Mouse (Mus musculus) ES-Bruce4 (cell line): ENCODE measurements around the gene Mrpl27. TPM values are rescaled to one million over a fixed set of nuclear protein-coding genes. Genes with fewer than 3 reads are reported as not detected.

ENCODE experiments used
- H3K27ac ChIP-seq: 2 replicates; pipeline ENCODE4 v1.5.1; 2012; ENCODE audit warnings: low read length, inconsistent platforms; ENCODE audit not compliant: insufficient read depth
- H3K27me3 ChIP-seq: 2 replicates; pipeline ENCODE4 v1.6.1; 2012; ENCODE audit warnings: mild to moderate bottlenecking, low read length, inconsistent platforms; ENCODE audit not compliant: control insufficient read depth, poor library complexity, insufficient read depth, severe bottlenecking
- H3K36me3 ChIP-seq: 2 replicates; pipeline ENCODE4 v1.6.1; 2012; ENCODE audit warnings: inconsistent platforms, mild to moderate bottlenecking, low read length, moderate library complexity; ENCODE audit not compliant: control insufficient read depth, poor library complexity, insufficient read depth, severe bottlenecking
- H3K4me1 ChIP-seq: one replicate; pipeline ENCODE4 v1.8.1; 2011; ENCODE audit warnings: low read length; ENCODE audit not compliant: control insufficient read depth, insufficient read depth
- H3K4me3 ChIP-seq: 2 replicates; pipeline ENCODE4 v1.5.1; 2011; ENCODE audit warnings: low read depth, mild to moderate bottlenecking, low read length
- H3K9ac ChIP-seq: 2 replicates; pipeline ENCODE4 v1.6.1; 2012; ENCODE audit warnings: low read depth, mild to moderate bottlenecking, inconsistent platforms; ENCODE audit not compliant: poor library complexity, severe bottlenecking
- H3K9me3 ChIP-seq: replicated peaks from 2 replicates; pipeline ENCODE4 v1.6.1; 2012; ENCODE audit warnings: mild to moderate bottlenecking, low read length, inconsistent platforms; ENCODE audit not compliant: control insufficient read depth, poor library complexity, insufficient read depth, severe bottlenecking
- CTCF ChIP-seq: IDR thresholded peaks from one replicate; pipeline ENCODE4 v1.8.1; 2011; ENCODE audit warnings: low read depth, low read length
- EP300 ChIP-seq: IDR thresholded peaks from 2 replicates; pipeline ENCODE4 v1.6.1; 2011; ENCODE audit warnings: low read depth, low read length; ENCODE audit not compliant: insufficient read depth
- POLR2A ChIP-seq: IDR thresholded peaks from one replicate; pipeline ENCODE4 v1.8.1; 2011; ENCODE audit warnings: low read length; ENCODE audit not compliant: insufficient read depth
- polyA plus RNA-seq: library from polyadenylated mRNA; stranded (reverse); fragments of >200 nt; gene quantifications from 2 replicates; pipeline ENCODE4 v1.2.4, GENCODE M21; 2011; ENCODE audit warnings: low read depth; ENCODE audit not compliant: missing spikeins, insufficient read depth, insufficient read length

Mrpl27 gene
- polyA plus RNA-seq, 1 experiment, result 48.1 TPM

- Histone ChIP-seq H3K4me1 (no peaks in the 10 kb centered on the region), H3K36me3 (no peaks in the 10 kb centered on the region), H3K27ac (no peak overlapping the region), H3K4me3 (no peak overlapping the region), H3K27me3 (no peaks in the 10 kb centered on the region), H3K9ac (no peak overlapping the region), H3K9me3 (no peaks in the 10 kb centered on the region)
- TF ChIP-seq EP300 (no peak), POLR2A (no peak), CTCF (no peak)
Measured at GRCm38 (mm10) chr11:94695508-94695907, 41.9 kb downstream of the Mrpl27 start.

GRCm38 (mm10) chr11:94697140-94697539 lies 43.6 kb downstream of the Mrpl27 start:
- Histone ChIP-seq H3K4me1 (no peaks in the 10 kb centered on the region), H3K27me3 (no peaks in the 10 kb centered on the region), H3K9me3 (no peaks in the 10 kb centered on the region), H3K4me3 (no peak overlapping the region), H3K27ac (no peak overlapping the region), H3K9ac (no peak overlapping the region), H3K36me3 (no peaks in the 10 kb centered on the region)
- no peak for TF ChIP-seq POLR2A
- TF ChIP-seq CTCF, result peak; percentile 18

- no peak overlapping the region for H3K27ac ChIP-seq
- no peaks in the 10 kb centered on the region for H3K36me3 ChIP-seq
Measured at GRCm38 (mm10) chr11:94697703-94698464, 44.3 kb downstream of the Mrpl27 start.

GRCm38 (mm10) chr11:94699399-94699798 lies 45.8 kb downstream of the Mrpl27 start:
- H3K4me1 ChIP-seq, result no peaks in the 10 kb centered on the region
- no peak for TF ChIP-seq POLR2A
- TF ChIP-seq EP300, result no peak
- no peak for TF ChIP-seq CTCF
- no peak overlapping the region for H3K27ac ChIP-seq
- no peaks in the 10 kb centered on the region for H3K36me3 ChIP-seq
- H3K9ac ChIP-seq, result no peak overlapping the region
- H3K9me3 ChIP-seq, result no peaks in the 10 kb centered on the region
- H3K27me3 ChIP-seq, result no peaks in the 10 kb centered on the region
- H3K4me3 ChIP-seq, result no peak overlapping the region

More at GRCm38 (mm10) chr11:94697703-94698464, 44.3 kb downstream of the Mrpl27 start:
- H3K9me3 ChIP-seq, result no peaks in the 10 kb centered on the region
- 0 out of 2 replicates have a peak overlapping the region, but pooled peaks have one; percentile 9 for H3K9ac ChIP-seq
- no peak for TF ChIP-seq EP300
- no peak for TF ChIP-seq CTCF
- TF ChIP-seq POLR2A, result no peak
- H3K4me3 ChIP-seq, result no peak overlapping the region
- H3K4me1 ChIP-seq, result no peaks in the 10 kb centered on the region
- no peaks in the 10 kb centered on the region for H3K27me3 ChIP-seq

GRCm38 (mm10) chr11:94701401-94702215 lies 48.0 kb downstream of the Mrpl27 start:
- Histone ChIP-seq H3K4me3 (peak overlapping the region; percentile 43), H3K9ac (peak overlapping the region; percentile 29), H3K9me3 (peaks cover 4% of the 10 kb centered on the region; the same call in 1 of the 2 replicates), H3K4me1 (no peaks in the 10 kb centered on the region), H3K36me3 (no peaks in the 10 kb centered on the region), H3K27ac (no peak overlapping the region), H3K27me3 (no peaks in the 10 kb centered on the region)
- TF ChIP-seq CTCF, result no peak
- TF ChIP-seq EP300, result no peak
- TF ChIP-seq POLR2A, result no peak
